Mouse (Mus musculus): ENCODE measurements around the gene Crispld2.

Gene Crispld2

DNA sequence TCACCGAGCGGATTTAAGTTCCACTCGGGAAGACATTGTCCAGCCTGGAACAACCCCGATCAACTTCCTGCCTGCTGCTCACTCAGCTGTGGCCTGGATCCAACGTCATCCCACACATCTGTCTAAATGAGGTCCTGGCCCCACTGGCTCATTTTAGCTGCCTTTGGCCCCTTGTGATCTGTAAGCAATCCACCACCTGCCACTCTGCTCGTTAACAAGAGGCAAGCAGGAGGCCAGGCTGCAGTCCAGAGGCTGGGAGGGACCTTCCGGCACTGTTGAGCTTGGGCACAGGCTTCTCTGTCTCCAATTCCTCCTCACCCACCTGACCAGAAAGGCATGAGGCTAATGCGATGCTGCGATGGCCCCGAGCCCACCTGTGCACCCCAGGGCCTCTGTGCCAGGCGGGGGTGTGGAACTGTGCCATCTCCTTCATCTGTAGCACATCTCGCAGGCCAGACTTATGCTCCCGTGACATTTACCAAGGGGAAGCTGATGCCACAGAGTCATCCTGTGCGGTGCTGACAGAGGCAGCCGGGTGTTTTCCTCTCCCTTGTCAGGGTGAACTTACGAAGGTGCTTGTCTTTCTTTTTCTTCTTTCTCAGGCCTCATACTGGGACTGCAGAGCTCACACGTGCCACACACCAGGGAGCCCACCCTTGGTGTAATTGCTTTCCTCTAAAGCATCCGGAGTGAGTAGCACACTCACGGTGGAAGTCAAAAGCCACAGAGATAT lies 75.9 kb downstream of the Crispld2 start:
- no peak for DNase-seq (ENCODE audit: low spot score)

DNA sequence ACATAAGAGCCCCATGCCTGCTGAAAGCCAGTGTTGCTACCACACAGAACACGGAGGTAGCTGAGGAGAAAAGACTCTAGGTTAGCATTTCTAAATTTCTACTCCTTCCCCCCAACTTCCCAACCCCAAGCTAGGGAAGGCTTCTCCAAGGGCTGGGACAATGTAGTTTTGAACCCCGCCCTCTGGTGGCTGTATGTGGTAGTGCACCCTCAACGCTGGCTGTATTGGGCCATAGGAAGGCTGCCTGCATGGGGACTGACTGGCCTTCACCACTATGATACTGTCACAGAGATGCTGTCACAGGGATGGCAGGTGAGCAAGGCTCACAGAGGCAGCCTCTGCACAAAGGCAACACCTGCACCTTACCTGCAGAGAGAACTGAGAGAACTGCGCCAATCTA lies 79.4 kb downstream of the Crispld2 start:
- DNase-seq (ENCODE audit: low spot score) = peak; percentile 54

- DNase-seq (ENCODE audit: low spot score) = peak; percentile 57
Observed at GRCm38 (mm10) chr8:120072259-120072658, 80.0 kb downstream of the Crispld2 start.

- no peak for DNase-seq (ENCODE audit: low spot score)
Observed at GRCm38 (mm10) chr8:120072827-120073226, 80.6 kb downstream of the Crispld2 start.

- no peak for DNase-seq (ENCODE audit: low spot score)
Observed at GRCm38 (mm10) chr8:120074516-120074915, 82.3 kb downstream of the Crispld2 start.

- no peak for DNase-seq (ENCODE audit: low spot score)
Observed at GRCm38 (mm10) chr8:120075347-120075746, 83.1 kb downstream of the Crispld2 start.

DNA sequence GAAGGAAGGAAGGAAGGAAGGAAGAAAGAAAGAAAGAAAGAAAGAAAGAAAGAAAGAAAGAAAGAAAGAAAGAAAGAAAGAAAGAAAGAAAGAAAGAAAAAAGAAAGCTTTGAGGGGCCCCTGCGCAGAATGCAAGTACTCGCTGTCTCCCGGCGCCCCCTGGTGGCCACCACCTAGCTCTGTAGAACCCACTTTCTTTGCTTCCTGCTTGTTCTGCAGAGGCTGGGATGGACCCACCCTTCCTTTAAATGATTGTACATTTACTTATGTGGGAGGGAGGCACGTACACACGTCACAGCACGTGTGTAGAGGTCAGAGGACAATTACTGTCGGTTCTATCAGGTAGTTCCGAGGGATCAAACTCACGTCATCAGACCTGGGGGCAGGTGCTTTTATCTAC lies 85.8 kb downstream of the Crispld2 start:
- DNase-seq (ENCODE audit: low spot score) = peak; percentile 46

DNA sequence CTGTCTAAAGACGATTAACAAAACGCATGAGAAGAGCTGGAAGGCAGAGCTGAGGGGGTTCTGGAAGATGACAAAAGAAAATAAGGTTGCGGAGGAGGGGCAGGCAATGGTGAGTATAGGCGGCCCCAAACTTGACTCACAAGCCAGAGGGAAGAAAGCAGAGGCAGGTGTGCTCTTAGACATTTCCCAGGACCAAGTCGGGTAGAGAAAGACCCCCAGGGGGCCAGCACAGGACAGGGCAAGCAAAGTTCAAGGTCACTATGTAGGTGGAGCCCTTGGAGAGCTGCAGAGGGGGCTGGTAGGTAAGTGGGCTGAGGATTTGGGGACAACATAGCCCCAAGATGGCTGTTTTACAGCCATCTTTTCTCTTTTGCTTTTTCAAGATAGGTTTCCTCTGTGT lies 87.1 kb downstream of the Crispld2 start:
- no peak for DNase-seq (ENCODE audit: low spot score)

DNA sequence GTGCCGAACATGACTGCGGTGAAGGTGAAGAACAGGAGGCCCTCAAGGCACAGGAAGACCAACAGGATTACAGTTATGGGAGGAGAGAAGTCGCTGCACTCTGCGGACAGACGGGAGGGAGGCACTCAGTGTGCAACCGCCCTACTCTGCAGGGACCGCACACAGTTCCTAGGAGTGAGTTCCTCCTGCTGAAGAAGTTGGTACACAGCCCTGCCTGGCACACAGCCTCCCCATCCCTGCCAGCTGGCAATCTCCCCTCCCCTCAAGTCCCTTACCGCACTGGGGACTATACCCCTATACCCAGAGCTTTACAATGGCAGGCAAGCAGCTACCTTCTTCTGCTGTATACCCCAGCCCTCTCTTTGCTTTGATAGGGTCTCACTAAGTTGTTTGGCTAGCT lies 91.0 kb downstream of the Crispld2 start:
- no peak for DNase-seq (ENCODE audit: low spot score)

DNA sequence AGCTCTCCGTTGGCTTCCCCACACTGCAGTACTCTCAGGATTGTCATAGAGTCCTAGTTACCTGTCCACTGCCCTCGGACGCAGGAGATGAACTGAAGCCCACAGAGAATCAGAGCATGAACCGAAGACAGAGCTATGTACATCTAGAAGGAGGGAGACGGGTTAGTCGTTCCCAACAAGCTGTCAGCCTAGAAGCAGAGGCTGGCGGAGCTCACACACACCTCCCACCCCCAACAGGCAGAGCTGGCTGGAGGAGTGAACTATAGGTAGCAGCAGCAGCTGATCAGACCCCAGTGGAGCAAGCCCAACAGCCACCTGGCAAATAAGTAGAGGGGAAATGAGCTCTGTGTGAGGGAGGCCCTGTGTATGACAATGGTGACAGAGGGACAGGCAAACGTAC lies 92.5 kb downstream of the Crispld2 start:
- DNase-seq (ENCODE audit: low spot score) = no peak

DNA sequence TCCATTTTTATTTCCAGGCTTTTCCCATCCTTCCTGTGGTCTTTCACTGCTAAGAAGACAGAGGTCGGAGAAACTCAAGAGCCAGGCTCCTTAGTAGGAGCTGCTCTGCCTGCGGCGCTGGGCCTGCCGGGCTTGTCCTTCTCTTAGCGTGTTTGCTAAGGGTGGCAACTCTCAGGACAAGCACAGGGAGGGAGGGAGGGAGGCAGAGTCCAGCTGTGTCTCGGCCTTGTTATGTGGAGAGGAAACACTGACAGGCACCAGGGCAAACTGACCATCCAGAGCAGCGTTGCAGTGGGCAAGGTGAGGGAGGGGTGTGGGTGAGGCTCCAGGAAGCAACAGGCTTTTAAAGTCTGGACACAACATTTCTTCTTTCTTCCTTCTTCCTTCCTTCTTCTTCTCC lies 97.3 kb downstream of the Crispld2 start:
- DNase-seq (ENCODE audit: low spot score) = no peak

DNA sequence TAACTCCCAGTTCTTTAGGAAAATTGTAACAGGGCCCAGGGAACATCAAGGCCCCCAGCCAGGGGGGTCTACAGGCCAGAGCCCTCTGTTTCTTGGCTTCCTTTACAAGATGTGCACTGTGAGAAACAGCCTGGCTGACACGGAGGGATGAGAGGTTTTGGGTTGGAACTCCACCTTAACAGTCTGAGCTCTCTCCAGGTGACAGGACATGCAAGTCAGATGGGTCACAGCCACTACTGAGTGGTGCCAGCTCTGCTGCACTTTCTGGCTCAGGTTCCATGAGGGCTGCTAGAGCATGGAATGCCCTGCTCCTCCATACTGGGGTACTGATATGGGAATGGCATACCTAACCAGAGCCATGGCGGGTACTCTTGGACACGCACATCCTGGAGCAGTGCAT lies 98.8 kb downstream of the Crispld2 start:
- DNase-seq (ENCODE audit: low spot score) = no peak

DNA sequence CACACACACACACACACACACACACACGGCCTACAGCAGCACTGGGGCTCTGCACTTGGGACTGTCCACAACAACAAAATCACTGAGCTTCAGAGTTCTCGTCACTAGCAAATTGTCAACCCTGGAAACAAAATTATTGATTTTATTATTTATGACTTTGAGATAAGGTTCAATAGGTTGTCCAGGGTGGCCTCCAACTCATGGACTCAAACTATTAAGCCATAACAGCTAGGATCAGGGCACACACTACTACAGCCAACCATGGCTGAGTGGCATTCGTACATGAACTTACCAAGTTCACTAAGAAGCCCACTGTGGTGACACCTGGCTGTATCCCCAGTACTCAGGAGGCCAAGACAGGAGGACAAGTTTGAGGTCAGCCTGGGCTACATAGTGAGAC lies 100.9 kb downstream of the Crispld2 start:
- no peak for DNase-seq (ENCODE audit: low spot score)

GRCm38 (mm10) chr8:120094801-120095200 lies 102.6 kb downstream of the Crispld2 start:
- DNase-seq (ENCODE audit: low spot score) = no peak

DNA sequence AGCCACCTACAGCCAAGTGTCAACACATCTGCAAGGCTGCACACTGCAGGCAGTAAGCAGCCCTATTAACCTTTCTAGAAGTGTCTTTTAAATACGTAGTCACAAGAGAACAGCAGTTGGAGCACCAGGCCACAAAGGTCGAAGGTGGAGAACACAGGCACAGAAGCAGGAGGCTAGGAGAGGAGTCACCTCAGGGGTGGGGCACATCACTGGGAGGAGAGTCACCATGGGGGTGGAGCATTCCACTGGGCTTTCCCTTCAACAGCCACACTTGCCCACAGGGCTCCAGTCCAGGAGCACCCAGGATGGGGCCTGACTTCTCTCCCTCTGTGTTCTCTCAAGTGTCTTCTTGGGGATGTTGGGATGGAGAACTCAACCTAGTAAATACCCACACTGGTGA lies 104.2 kb downstream of the Crispld2 start:
- no peak for DNase-seq (ENCODE audit: low spot score)

DNA sequence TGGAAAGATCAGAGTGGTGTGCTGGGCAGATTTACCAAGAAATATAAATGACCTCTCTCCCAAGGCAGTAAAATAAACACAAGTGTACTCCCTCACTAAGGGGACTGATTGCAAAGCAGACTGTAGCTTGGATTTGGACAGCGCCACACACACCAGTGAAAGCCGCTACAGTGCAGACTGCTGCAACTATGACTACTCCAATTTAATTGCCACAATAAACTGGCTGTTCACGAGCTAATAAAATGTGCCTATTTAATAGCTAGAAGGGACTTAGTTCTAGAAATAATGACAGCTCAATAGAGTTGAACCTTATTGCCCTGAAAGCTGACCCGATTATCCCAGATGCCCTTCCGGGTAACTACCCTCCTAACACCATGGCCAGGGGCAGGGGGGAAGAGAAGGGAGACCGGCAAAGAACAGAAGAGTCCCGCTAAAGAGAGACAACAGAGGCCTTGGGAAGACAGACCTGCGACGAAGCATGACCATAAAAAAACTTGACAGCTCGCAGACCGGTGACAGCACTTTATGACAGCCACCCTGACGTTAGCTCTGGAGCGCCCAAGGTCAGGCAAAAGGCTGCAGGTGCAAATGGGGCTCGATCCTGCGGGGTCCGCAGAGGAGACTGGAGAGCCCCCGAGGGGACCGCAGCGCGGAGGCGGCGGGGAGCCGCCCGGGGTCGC lies 108.3 kb downstream of the Crispld2 start:
- DNase-seq (ENCODE audit: low spot score) = no peak

- DNase-seq (ENCODE audit: low spot score) = peak; percentile 74
Observed at GRCm38 (mm10) chr8:120101068-120101972, 109.1 kb downstream of the Crispld2 start, which contains the start of gene Zdhhc7. TSS of gene Zdhhc7 (minus strand) at chr8:120101482.
